ENCODE assay signal across 10 mouse cellular contexts in genomic region chr1:43426526-43426925, GRCm38 (mm10). TPM values are rescaled to one million over a fixed set of nuclear protein-coding genes. Genes with fewer than 3 reads are reported as not detected.
DNase-seq lines count a peak whose midpoint lies in the region; ATAC-seq and TF ChIP-seq lines count a peak whose summit lies in the region.
"Had no signal": no experiment of that assay in that cellular context is flagged by ENCODE, and none has a peak within 500 bp of the region (broad histone marks: within the 10 kb centered on the region; RNA-seq: fewer than 3 reads in every experiment).

No protein-coding gene starts in this region.

- H3K36me3 ChIP-seq in forebrain, embryonic 15.5 days = no peaks in the 10 kb centered on the region
- no peaks in the 10 kb centered on the region for H3K36me3 ChIP-seq in forebrain, embryonic 12.5 days (replicated peaks)
- H3K36me3 ChIP-seq in thymus, adult 2 months (ENCODE audit: control insufficient read depth, insufficient read depth, low read length) = no peaks in the 10 kb centered on the region
- no peaks in the 10 kb centered on the region for H3K36me3 ChIP-seq in heart, embryonic 11.5 days (ENCODE audit: control insufficient read depth, insufficient read depth, low read length)

- 37% methylated on average over 4 of the region's 4 CpGs for WGBS in forebrain, embryonic 15.5 days
- WGBS in forebrain, embryonic 12.5 days = 75% methylated on average over 4 of the region's 4 CpGs
- 70% methylated on average over 4 of the region's 4 CpGs for WGBS in thymus, adult 2 months
- WGBS in heart, embryonic 11.5 days (ENCODE audit: insufficient replicate concordance) = 35% methylated on average over 4 of the region's 4 CpGs

- H3K9me3 ChIP-seq in forebrain, embryonic 15.5 days = no peaks in the 10 kb centered on the region
- no peaks in the 10 kb centered on the region for H3K9me3 ChIP-seq in forebrain, embryonic 12.5 days
- H3K9me3 ChIP-seq in heart, embryonic 11.5 days (replicated peaks; ENCODE audit: control insufficient read depth, low read length) = no peaks in the 10 kb centered on the region

- 0 out of 2 replicates have a peak overlapping the region, but pooled peaks have one; percentile 5 for H3K27ac ChIP-seq in forebrain, embryonic 15.5 days (replicated peaks)
- H3K27ac ChIP-seq in forebrain, embryonic 12.5 days = no peak overlapping the region
- H3K27ac ChIP-seq in thymus, adult 2 months (ENCODE audit: control insufficient read depth, insufficient read depth, low read length) = no peak overlapping the region
- peak overlapping the region; percentile 1; the same call in 1 of the 2 replicates for H3K27ac ChIP-seq in heart, embryonic 11.5 days (ENCODE audit: low read depth, low read length)

- H3K4me3 ChIP-seq in forebrain, embryonic 15.5 days = no peak overlapping the region
- H3K4me3 ChIP-seq in forebrain, embryonic 12.5 days (replicated peaks) = no peak overlapping the region
- H3K4me3 ChIP-seq in thymus, adult 2 months (ENCODE audit: control insufficient read depth, insufficient read depth, low read length) = no peak overlapping the region
- H3K4me3 ChIP-seq in heart, embryonic 11.5 days (ENCODE audit: low read depth, low read length) = no peak overlapping the region

- peak; percentile 22 for DNase-seq in thymus, adult 2 months
- no peak for DNase-seq in thymus, postnatal 25 days
- DNase-seq in frontal cortex, postnatal 25 days (ENCODE audit: low spot score in 2 of 2) = no peak
- DNase-seq in retina, postnatal 1 day = no peak
- DNase-seq: cerebellum, adult 8-10 months; kidney, adult 18-20 months had no signal

- H3K9ac ChIP-seq in forebrain, embryonic 15.5 days (replicated peaks) = no peak overlapping the region
- H3K9ac ChIP-seq in forebrain, embryonic 12.5 days = no peak overlapping the region
- H3K9ac ChIP-seq in heart, embryonic 11.5 days (ENCODE audit: low read depth, low read length) = no peak overlapping the region

- no peak overlapping the region for H3K4me2 ChIP-seq in forebrain, embryonic 15.5 days (replicated peaks)
- no peak overlapping the region for H3K4me2 ChIP-seq in forebrain, embryonic 12.5 days
- H3K4me2 ChIP-seq in heart, embryonic 11.5 days = peak overlapping the region; percentile 20

- peak; percentile 69 for ATAC-seq in forebrain, embryonic 15.5 days (replicated peaks)
- ATAC-seq in forebrain, embryonic 12.5 days (ENCODE audit: low FRiP score) = no peak
- no peak for ATAC-seq in heart, embryonic 11.5 days (replicated peaks; ENCODE audit: insufficient number of reproducible peaks, low FRiP score, low TSS enrichment)
- ATAC-seq in megakaryocyte progenitor cell, adult 5-6 weeks (replicated peaks; ENCODE audit: poor library complexity) = 0 out of 2 replicates have a peak, but pooled peaks have one; percentile 20

- no peaks in the 10 kb centered on the region for H3K27me3 ChIP-seq in forebrain, embryonic 15.5 days
- no peaks in the 10 kb centered on the region for H3K27me3 ChIP-seq in forebrain, embryonic 12.5 days
- H3K27me3 ChIP-seq in thymus, adult 2 months (ENCODE audit: control insufficient read depth, insufficient read depth, low read length) = no peaks in the 10 kb centered on the region
- H3K27me3 ChIP-seq in heart, embryonic 11.5 days (ENCODE audit: control insufficient read depth, insufficient read depth, low read length) = no peaks in the 10 kb centered on the region

- no peak for TF ChIP-seq CTCF in thymus, adult 2 months (IDR thresholded peaks at IDR 0.05; ENCODE audit: borderline replicate concordance, control insufficient read depth, extremely low read depth, insufficient read depth, low read length, poor library complexity)

- no peak for TF ChIP-seq POLR2A in thymus, adult 2 months (IDR thresholded peaks at IDR 0.05; ENCODE audit: control insufficient read depth, extremely low read depth, insufficient read depth, low read length, poor library complexity)

- peaks cover 9% of the 10 kb centered on the region for H3K4me1 ChIP-seq in forebrain, embryonic 15.5 days
- H3K4me1 ChIP-seq in forebrain, embryonic 12.5 days = no peaks in the 10 kb centered on the region
- H3K4me1 ChIP-seq in thymus, adult 2 months (replicated peaks; ENCODE audit: control insufficient read depth, insufficient read depth, low read length) = no peaks in the 10 kb centered on the region
- H3K4me1 ChIP-seq in heart, embryonic 11.5 days (ENCODE audit: control insufficient read depth, insufficient read depth, low read length) = peaks cover 11% of the 10 kb centered on the region

RNA-seq across cellular contexts. Expression of gene Nck2, which starts 17.9 kb away (rescaled TPM):
- 53.3 and 60.2 TPM in 2 replicates for polyA plus RNA-seq in forebrain, embryonic 15.5 days (2015; fragmentation: Nextera tagmentation; extraction: Ambion mirVana)
- polyA plus RNA-seq in forebrain, embryonic 12.5 days (2016; fragmentation: Nextera tagmentation; extraction: Ambion mirVana) = 40.9 and 41.2 TPM in 2 replicates
- polyA plus RNA-seq in thymus, adult 2 months (2012; rRNA removed) = 106 and 122 TPM in 2 replicates
- 24.6 and 26.7 TPM in 2 replicates for polyA plus RNA-seq in heart, embryonic 11.5 days (2014; fragmentation: Nextera tagmentation; extraction: Ambion mirVana)
- 5.4 and 9.8 TPM in 2 replicates for total RNA-seq in megakaryocyte progenitor cell, adult 5-6 weeks (2015)
- total RNA-seq in megakaryocyte progenitor cell, adult 5-6 weeks (2017) = 14.5 and 15.8 TPM in 2 replicates

Comparison
In these comparisons a context has a peak if more than half of its experiments do, and no peak if none do; other contexts are left out.
1. ATAC-seq: peak in forebrain, embryonic 15.5 days (single experiment) and megakaryocyte progenitor cell, adult 5-6 weeks (single experiment); none in forebrain, embryonic 12.5 days (single experiment) and heart, embryonic 11.5 days (single experiment).
2. H3K27ac ChIP-seq: peak in forebrain, embryonic 15.5 days (single experiment) and heart, embryonic 11.5 days (single experiment); none in forebrain, embryonic 12.5 days (single experiment) and thymus, adult 2 months (single experiment).